Mouse (Mus musculus): ENCODE measurements around the gene Nt5c1b. TPM values are rescaled to one million over a fixed set of nuclear protein-coding genes. Genes with fewer than 3 reads are reported as not detected.

The Nt5c1b gene
- total and polyA plus RNA-seq, 2 experiments from 2014 or later: 0.38 TPM; not detected in 1

GRCm38 (mm10) chr12:10400788-10401187 is 31.0 kb downstream of the Nt5c1b start:
- Histone ChIP-seq H3K9ac (no peak overlapping the region), H3K27me3 (ENCODE audit: insufficient read depth, low read length) (no peaks in the 10 kb centered on the region), H3K4me2 (ENCODE audit: low read depth) (no peak overlapping the region), H3K4me3 (ENCODE audit: low read depth, low read length) (no peak overlapping the region), H3K27ac (ENCODE audit: low read depth, low read length) (no peak overlapping the region), H3K9me3 (ENCODE audit: low read length) (no peaks in the 10 kb centered on the region), H3K36me3 (ENCODE audit: insufficient read depth) (no peaks in the 10 kb centered on the region), H3K4me1 (ENCODE audit: insufficient read depth) (no peaks in the 10 kb centered on the region)
- no peak for TF ChIP-seq CTCF (IDR thresholded peaks at IDR 0.05; ENCODE audit: low read depth)
- DNase-seq: no peak
- WGBS: 62% methylated on average over 1 of the region's 1 CpGs
- ATAC-seq: no peak

GRCm38 (mm10) chr12:10402421-10403115 is 32.8 kb downstream of the Nt5c1b start:
- Histone ChIP-seq H3K4me3 (ENCODE audit: low read depth, low read length) (no peak overlapping the region), H3K4me2 (ENCODE audit: low read depth) (no peak overlapping the region), H3K9ac (no peak overlapping the region), H3K27me3 (ENCODE audit: insufficient read depth, low read length) (no peaks in the 10 kb centered on the region), H3K9me3 (ENCODE audit: low read length) (no peaks in the 10 kb centered on the region), H3K36me3 (ENCODE audit: insufficient read depth) (no peaks in the 10 kb centered on the region), H3K27ac (ENCODE audit: low read depth, low read length) (no peak overlapping the region), H3K4me1 (ENCODE audit: insufficient read depth) (no peaks in the 10 kb centered on the region)
- no peak for TF ChIP-seq CTCF (IDR thresholded peaks at IDR 0.05; ENCODE audit: low read depth)
- WGBS: 90% methylated on average over 9 of the region's 9 CpGs
- DNase-seq (no peak), ATAC-seq (no peak)

GRCm38 (mm10) chr12:10410511-10411179 is 40.9 kb downstream of the Nt5c1b start:
- no peaks in the 10 kb centered on the region for H3K4me1 ChIP-seq (ENCODE audit: insufficient read depth)
- H3K27me3 ChIP-seq (ENCODE audit: insufficient read depth, low read length): no peaks in the 10 kb centered on the region
- H3K4me3 ChIP-seq (ENCODE audit: low read depth, low read length): no peak overlapping the region
- H3K9me3 ChIP-seq (ENCODE audit: low read length): no peaks in the 10 kb centered on the region
- no peak overlapping the region for H3K9ac ChIP-seq
- WGBS: 94% methylated on average over 3 of the region's 3 CpGs
- no peaks in the 10 kb centered on the region for H3K36me3 ChIP-seq (ENCODE audit: insufficient read depth)
- DNase-seq (no peak), ATAC-seq (no peak)
- no peak overlapping the region for H3K27ac ChIP-seq (ENCODE audit: low read depth, low read length)
- TF ChIP-seq CTCF (IDR thresholded peaks at IDR 0.05; ENCODE audit: low read depth): no peak
- no peak overlapping the region for H3K4me2 ChIP-seq (ENCODE audit: low read depth)

GRCm38 (mm10) chr12:10411453-10411852 is 41.7 kb downstream of the Nt5c1b start:
- Histone ChIP-seq H3K27me3 (ENCODE audit: insufficient read depth, low read length) (no peaks in the 10 kb centered on the region), H3K4me2 (ENCODE audit: low read depth) (no peak overlapping the region), H3K9ac (no peak overlapping the region), H3K9me3 (ENCODE audit: low read length) (no peaks in the 10 kb centered on the region), H3K36me3 (ENCODE audit: insufficient read depth) (no peaks in the 10 kb centered on the region), H3K4me1 (ENCODE audit: insufficient read depth) (no peaks in the 10 kb centered on the region), H3K27ac (ENCODE audit: low read depth, low read length) (no peak overlapping the region), H3K4me3 (ENCODE audit: low read depth, low read length) (no peak overlapping the region)
- TF ChIP-seq CTCF (IDR thresholded peaks at IDR 0.05; ENCODE audit: low read depth): no peak
- DNase-seq (no peak), ATAC-seq (no peak)
- WGBS: 95% methylated on average over 1 of the region's 1 CpGs

- H3K4me1 ChIP-seq (ENCODE audit: insufficient read depth): no peaks in the 10 kb centered on the region
- ATAC-seq (no peak), DNase-seq (no peak)
- H3K36me3 ChIP-seq (ENCODE audit: insufficient read depth): no peaks in the 10 kb centered on the region
- H3K4me2 ChIP-seq (ENCODE audit: low read depth): no peak overlapping the region
- H3K9ac ChIP-seq: no peak overlapping the region
- WGBS: 93% methylated on average over 3 of the region's 3 CpGs
- TF ChIP-seq CTCF (IDR thresholded peaks at IDR 0.05; ENCODE audit: low read depth): no peak
- no peaks in the 10 kb centered on the region for H3K27me3 ChIP-seq (ENCODE audit: insufficient read depth, low read length)
- H3K9me3 ChIP-seq (ENCODE audit: low read length): no peaks in the 10 kb centered on the region
- H3K27ac ChIP-seq (ENCODE audit: low read depth, low read length): no peak overlapping the region
- no peak overlapping the region for H3K4me3 ChIP-seq (ENCODE audit: low read depth, low read length)
Observed at GRCm38 (mm10) chr12:10422347-10422746, 52.6 kb downstream of the Nt5c1b start.

GRCm38 (mm10) chr12:10425982-10426863 is 56.5 kb downstream of the Nt5c1b start:
- Histone ChIP-seq H3K27me3 (ENCODE audit: insufficient read depth, low read length) (no peaks in the 10 kb centered on the region), H3K4me2 (ENCODE audit: low read depth) (no peak overlapping the region), H3K9ac (no peak overlapping the region), H3K27ac (ENCODE audit: low read depth, low read length) (no peak overlapping the region), H3K9me3 (ENCODE audit: low read length) (no peaks in the 10 kb centered on the region), H3K4me1 (ENCODE audit: insufficient read depth) (no peaks in the 10 kb centered on the region), H3K36me3 (ENCODE audit: insufficient read depth) (no peaks in the 10 kb centered on the region), H3K4me3 (ENCODE audit: low read depth, low read length) (no peak overlapping the region)
- 66% methylated on average over 9 of the region's 9 CpGs for WGBS
- no peak for ATAC-seq
- no peak for TF ChIP-seq CTCF (IDR thresholded peaks at IDR 0.05; ENCODE audit: low read depth)
- no peak for DNase-seq
